12 mouse cellular contexts compared by ENCODE assay signal in genomic region chr4:45520375-45520774, GRCm38 (mm10). TPM values are rescaled to one million over a fixed set of nuclear protein-coding genes. Genes with fewer than 3 reads are reported as not detected.
DNase-seq lines count a peak whose midpoint lies in the region; ATAC-seq and TF ChIP-seq lines count a peak whose summit lies in the region.
"Had no signal": no experiment of that assay in that cellular context is flagged by ENCODE, and none has a peak within 500 bp of the region (broad histone marks: within the 10 kb centered on the region; RNA-seq: fewer than 3 reads in every experiment).

No protein-coding gene starts in this region.

- no peak overlapping the region for H3K4me3 ChIP-seq in lung, embryonic 16.5 days (ENCODE audit: low read length)
- no peak overlapping the region for H3K4me3 ChIP-seq in stomach, postnatal 0 days (ENCODE audit: low read depth, low read length)
- H3K4me3 ChIP-seq: midbrain, embryonic 12.5 days had no signal

- no peaks in the 10 kb centered on the region for H3K27me3 ChIP-seq in lung, embryonic 16.5 days (ENCODE audit: control insufficient read depth, insufficient read depth, low read depth, low read length)
- no peaks in the 10 kb centered on the region for H3K27me3 ChIP-seq in stomach, postnatal 0 days (ENCODE audit: control insufficient read depth, insufficient read depth, low read length)

- peak; percentile 34 for DNase-seq in adrenal gland, adult 8-10 months
- no peak for DNase-seq in adrenal gland, postnatal 4 days (ENCODE audit: low spot score in 2 of 2)
- no peak for DNase-seq in lung, postnatal 14 days
- DNase-seq in kidney, postnatal 4 days = peak; percentile 28 to 53
- no peak for DNase-seq in stomach, postnatal 0 days (ENCODE audit: low spot score)
- DNase-seq in urinary bladder, postnatal 14 days (ENCODE audit: low spot score) = no peak
- no peak for DNase-seq in right cerebral cortex, postnatal 10 days (ENCODE audit: low spot score in 2 of 2)
- DNase-seq: adrenal gland, postnatal 25 days; cerebellum, postnatal 36 days; layer of hippocampus, adult 9-11 months had no signal

- no peak for TF ChIP-seq CTCF in stomach, postnatal 0 days (IDR thresholded peaks at IDR 0.05; ENCODE audit: low read depth)

- H3K9me3 ChIP-seq in lung, embryonic 16.5 days (ENCODE audit: control insufficient read depth, low read length) = no peaks in the 10 kb centered on the region
- H3K9me3 ChIP-seq in stomach, postnatal 0 days (ENCODE audit: control insufficient read depth, low read length) = no peaks in the 10 kb centered on the region
- H3K9me3 ChIP-seq: midbrain, embryonic 12.5 days had no signal

- WGBS in lung, embryonic 16.5 days = 44% methylated on average over 8 of the region's 8 CpGs
- WGBS in stomach, postnatal 0 days = 47% methylated on average over 8 of the region's 8 CpGs

- H3K4me1 ChIP-seq in lung, embryonic 16.5 days (replicated peaks; ENCODE audit: control insufficient read depth, insufficient read depth, low read length) = peaks cover 39% of the 10 kb centered on the region
- 0 out of 2 replicates have a peak, but pooled peaks cover 5% of the 10 kb centered on the region for H3K4me1 ChIP-seq in stomach, postnatal 0 days (replicated peaks; ENCODE audit: control insufficient read depth, insufficient read depth)

- no peak for ATAC-seq in lung, embryonic 16.5 days (ENCODE audit: low read depth)
- ATAC-seq in stomach, postnatal 0 days (ENCODE audit: low FRiP score, low TSS enrichment) = no peak

- 0 out of 2 replicates have a peak overlapping the region, but pooled peaks have one; percentile 17 for H3K9ac ChIP-seq in lung, embryonic 16.5 days (ENCODE audit: low read length)
- H3K9ac ChIP-seq in stomach, postnatal 0 days (ENCODE audit: low read length) = 0 out of 2 replicates have a peak overlapping the region, but pooled peaks have one; percentile 2
- H3K9ac ChIP-seq: midbrain, embryonic 12.5 days had no signal

- peak overlapping the region; percentile 71 for H3K27ac ChIP-seq in lung, embryonic 16.5 days (ENCODE audit: low read length)
- peak overlapping the region; percentile 37 for H3K27ac ChIP-seq in stomach, postnatal 0 days (replicated peaks)
- H3K27ac ChIP-seq: midbrain, embryonic 12.5 days had no signal

- TF ChIP-seq EP300 in stomach, postnatal 0 days (optimal IDR thresholded peaks at IDR 0.05) = no peak

- peak overlapping the region; percentile 11; the same call in 1 of the 2 replicates for H3K4me2 ChIP-seq in lung, embryonic 16.5 days (ENCODE audit: low read depth, low read length)
- H3K4me2 ChIP-seq in stomach, postnatal 0 days (replicated peaks; ENCODE audit: low read depth) = no peak overlapping the region
- H3K4me2 ChIP-seq: midbrain, embryonic 12.5 days had no signal

- H3K36me3 ChIP-seq in lung, embryonic 16.5 days (ENCODE audit: control insufficient read depth, insufficient read depth, low read length) = 0 out of 2 replicates have a peak, but pooled peaks cover 7% of the 10 kb centered on the region
- H3K36me3 ChIP-seq in stomach, postnatal 0 days (ENCODE audit: control insufficient read depth, insufficient read depth, low read length) = no peaks in the 10 kb centered on the region
- H3K36me3 ChIP-seq: midbrain, embryonic 12.5 days had no signal

RNA-seq across cellular contexts. Expression of gene Shb, which starts 11.9 kb away (rescaled TPM):
- total RNA-seq in adrenal gland, adult 8-10 months (2022) = 100 to 1,000 TPM in 2 of 4 experiments, 10 to 100 TPM in 2; 39.5 to 104 (median 79.0) TPM
- 10 to 100 TPM; 52.3 to 55.3 TPM for total RNA-seq in adrenal gland, postnatal 4 days (2021)
- 12.4 and 16.1 TPM in 2 replicates for polyA plus RNA-seq in lung, embryonic 16.5 days (2015; fragmentation: Nextera tagmentation; extraction: Ambion mirVana)
- polyA plus RNA-seq in stomach, postnatal 0 days (2015; fragmentation: Nextera tagmentation; extraction: Ambion mirVana) = 5.5 and 6.9 TPM in 2 replicates

Comparison
In these comparisons a context has a peak if more than half of its experiments do, and no peak if none do; other contexts are left out.
1. DNase-seq: peak in adrenal gland, adult 8-10 months (single experiment) and kidney, postnatal 4 days (2 of 2); none in adrenal gland, postnatal 4 days (0 of 2), lung, postnatal 14 days (single experiment), stomach, postnatal 0 days (single experiment), urinary bladder, postnatal 14 days (single experiment) and right cerebral cortex, postnatal 10 days (0 of 2).